Mouse (Mus musculus) liver, embryonic 14.5 days (tissue): Measurements from ENCODE around the gene Tlr2.

Source experiments
- CTCF ChIP-seq: IDR thresholded peaks from 2 replicates; pipeline ENCODE4 v1.5.1; 2016; ENCODE audit warnings: antibody characterized with exemption, low read depth, control low read depth
- EP300 ChIP-seq: IDR thresholded peaks from 2 replicates; pipeline ENCODE4 v1.6.1; 2016; ENCODE audit warnings: antibody characterized with exemption, low read depth

- TF ChIP-seq CTCF (no peak), EP300 (no peak)
These were observed 23.6 kb upstream of the Tlr2 start for GRCm38 (mm10) chr3:83865216-83865615.
